Mouse (Mus musculus) small intestine, adult 2 months (tissue): ENCODE measurements around the gene Cep89.

Source experiments
- CTCF ChIP-seq: fragments of 200-500 bp; IDR thresholded peaks from 2 replicates; pipeline ENCODE4 v1.5.1; 2012; ENCODE audit warnings: low read depth, mild to moderate bottlenecking, control low read depth, inconsistent platforms, low read length, moderate library complexity, mixed read lengths; ENCODE audit not compliant: insufficient replicate concordance, insufficient read length; ENCODE audit errors: extremely low read depth
- POLR2A ChIP-seq: fragments of 200-500 bp; IDR thresholded peaks from 2 replicates; pipeline ENCODE4 v1.6.1; 2012; ENCODE audit warnings: low read depth, mild to moderate bottlenecking, control low read depth, inconsistent platforms, low read length, moderate library complexity

GRCm38 (mm10) chr7:35388694-35389093 lies 8.1 kb upstream of the Cep89 start:
- TF ChIP-seq CTCF (no peak), POLR2A (no peak)
